Mouse (Mus musculus) embryonic fibroblast, embryonic 13.5 days (primary cell): Measurements from ENCODE around the gene Ppp1r9a.

Experiments
- CTCF ChIP-seq: IDR thresholded peaks from 2 replicates; pipeline ENCODE4 v1.5.1; 2011; ENCODE audit warnings: mild to moderate bottlenecking, control low read depth, low read length, moderate library complexity, borderline replicate concordance; ENCODE audit not compliant: insufficient read depth
- POLR2A ChIP-seq: IDR thresholded peaks from 2 replicates; pipeline ENCODE4 v1.6.1; 2011; ENCODE audit warnings: low read depth, mild to moderate bottlenecking, control low read depth, low read length, moderate library complexity

- TF ChIP-seq CTCF, result no peak
- no peak for TF ChIP-seq POLR2A
These were observed 244.9 kb downstream of the Ppp1r9a start for GRCm38 (mm10) chr6:5147488-5148142.
